Mouse (Mus musculus) heart, embryonic 14.5 days (tissue): Measurements from ENCODE around the gene Grasp. TPM values are rescaled to one million over a fixed set of nuclear protein-coding genes. Genes with fewer than 3 reads are reported as not detected.

Experiments used
- ATAC-seq: fragments of 200-750 bp; cut with Nextera tagmentation; 2 replicates; pipeline ENCODE4 v1.8.0; 2017; ENCODE audit warnings: low read depth, moderate TSS enrichment; ENCODE audit not compliant: insufficient number of reproducible peaks, insufficient read depth, low FRiP score
- H3K27ac ChIP-seq, 2 experiments: fragments of 200-500 bp in 1 of 2; fragments of 300-500 bp in 1 of 2; sonication (generic) in 1 of 2; replicated peaks in 1 of 2; 2 replicates each; pipeline ENCODE4 v1.5.1; 2012 to 2014; ENCODE audit warnings: low read depth in 2 of 2, low read length in 2 of 2, control low read depth in 1 of 2, mild to moderate bottlenecking in 1 of 2, mixed read lengths in 1 of 2; ENCODE audit not compliant: control insufficient read depth in 1 of 2, insufficient read depth in 1 of 2
- H3K27me3 ChIP-seq: fragments of 300-500 bp; sonication (generic); 2 replicates; pipeline ENCODE4 v1.6.1; 2014; ENCODE audit warnings: mild to moderate bottlenecking, low read length, control low read depth; ENCODE audit not compliant: control insufficient read depth, insufficient read depth
- H3K36me3 ChIP-seq: fragments of 300-500 bp; sonication (generic); 2 replicates; pipeline ENCODE4 v1.6.1; 2014; ENCODE audit warnings: mild to moderate bottlenecking, control low read depth, low read length, mixed read lengths; ENCODE audit not compliant: control insufficient read depth, insufficient read depth
- H3K4me1 ChIP-seq, 2 experiments: fragments of 200-500 bp in 1 of 2; fragments of 300-500 bp in 1 of 2; sonication (generic) in 1 of 2; 2 replicates each; pipeline ENCODE4 v1.6.1; 2012 to 2014; ENCODE audit warnings: low read length in 2 of 2, control low read depth in 1 of 2, mixed read lengths in 1 of 2; ENCODE audit not compliant: control insufficient read depth in 2 of 2, insufficient read depth in 2 of 2
- H3K4me2 ChIP-seq: fragments of 300-500 bp; sonication (generic); 2 replicates; pipeline ENCODE4 v1.6.1; 2014; ENCODE audit warnings: mild to moderate bottlenecking, low read length
- H3K4me3 ChIP-seq, 2 experiments: fragments of 200-500 bp in 1 of 2; fragments of 300-500 bp in 1 of 2; sonication (generic) in 1 of 2; 2 replicates each; pipeline ENCODE4 v1.5.1; 2012 to 2014; ENCODE audit warnings: low read length in 2 of 2, mild to moderate bottlenecking in 2 of 2, control low read depth in 1 of 2, low read depth in 1 of 2, moderate library complexity in 1 of 2; ENCODE audit not compliant: control insufficient read depth in 1 of 2, insufficient read depth in 1 of 2
- H3K9ac ChIP-seq: fragments of 300-500 bp; sonication (generic); 2 replicates; pipeline ENCODE4 v1.6.1; 2014; ENCODE audit warnings: mild to moderate bottlenecking, low read length
- H3K9me3 ChIP-seq: fragments of 300-500 bp; sonication (generic); 2 replicates; pipeline ENCODE4 v1.6.1; 2016; ENCODE audit warnings: low read length, control low read depth; ENCODE audit not compliant: control insufficient read depth
- WGBS: fragments of 180-500 bp; shearing (Covaris S2); extraction: QIAGEN DNeasy Blood & Tissue Kit; methylation state at CpG from one replicate; pipeline ENCODE4 v1.1.7; 2014; 5-methylcytosine and 5-hydroxymethylcytosine counted together
- polyA plus RNA-seq: library from polyadenylated mRNA; unstranded; fragments of >200 nt; fragmentation: Nextera tagmentation; extraction: Ambion mirVana; gene quantifications from 2 replicates; pipeline ENCODE4 v1.2.1, GENCODE M21; 2014

The Grasp gene
- polyA plus RNA-seq, 1 experiment from 2014 or later = 5.5 TPM

DNA sequence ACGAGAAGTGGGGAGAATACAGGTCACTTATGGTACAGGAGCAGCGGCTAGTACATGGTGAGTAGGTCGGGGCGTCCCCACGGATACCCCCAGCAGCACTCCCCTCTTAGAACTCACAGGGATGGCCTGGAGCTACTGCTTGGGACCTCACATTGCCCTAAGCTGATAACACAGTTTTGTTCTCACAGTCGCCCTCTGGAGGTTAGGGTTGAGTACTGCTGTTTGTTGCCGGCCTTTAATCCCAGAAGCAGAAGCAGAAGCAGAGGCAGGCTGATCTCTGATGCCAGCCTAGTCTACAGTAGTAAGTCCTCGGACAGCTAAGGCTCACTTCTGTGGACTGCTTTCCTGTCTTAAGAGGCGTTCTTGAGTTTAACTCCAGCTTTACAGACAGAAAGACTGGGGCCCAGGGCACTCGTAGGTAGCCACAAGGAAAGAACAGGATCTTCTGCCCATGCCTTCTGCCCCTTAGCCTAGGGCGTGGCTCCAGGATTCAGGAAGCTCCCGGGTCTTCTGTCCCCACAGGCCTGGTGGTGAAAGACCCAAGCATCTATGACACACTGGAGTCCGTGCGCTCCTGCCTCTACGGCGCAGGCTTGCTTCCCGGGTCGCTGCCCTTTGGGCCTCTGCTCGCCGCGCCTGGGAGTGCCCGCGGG is 7.1 kb downstream of the Grasp start:
- Histone ChIP-seq H3K27me3 (no peaks in the 10 kb centered on the region), H3K9ac (peak overlapping the region; percentile 57), H3K4me1 (peaks cover 12 to 22% of the 10 kb centered on the region in 2 experiments), H3K36me3 (peaks cover 46% of the 10 kb centered on the region), H3K27ac (no peak overlapping the region), H3K9me3 (no peaks in the 10 kb centered on the region), H3K4me3 (peak overlapping the region; percentile 23 to 25; a peak in 3 of 4 replicates), H3K4me2 (peak overlapping the region; percentile 66)
- ATAC-seq = no peak
- 77% methylated on average over 23 of the region's 23 CpGs for WGBS

DNA sequence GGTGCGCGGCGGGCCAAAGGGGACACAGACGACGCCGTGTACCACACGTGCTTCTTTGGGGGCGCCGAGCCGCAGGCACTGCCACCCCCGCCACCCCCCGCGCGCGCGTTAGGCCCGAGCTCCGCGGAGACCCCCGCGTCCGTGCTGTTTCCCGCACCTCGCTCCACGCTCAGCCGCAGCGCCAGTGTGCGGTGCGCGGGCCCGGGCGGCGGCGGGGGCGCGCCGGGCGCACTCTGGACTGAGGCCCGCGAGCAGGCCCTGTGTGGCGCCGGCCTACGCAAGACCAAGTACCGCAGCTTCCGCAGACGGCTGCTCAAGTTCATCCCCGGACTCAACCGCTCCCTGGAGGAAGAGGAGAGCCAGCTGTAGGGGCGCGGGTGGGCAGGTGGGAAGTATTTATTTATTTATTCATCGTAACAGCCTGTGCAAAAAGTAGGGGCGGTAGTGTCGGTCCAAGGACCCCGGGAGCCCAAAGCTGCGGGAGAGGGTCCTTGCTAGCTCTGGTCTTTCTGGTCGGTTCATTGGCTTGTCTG is 7.7 kb downstream of the Grasp start:
- H3K4me3 ChIP-seq = peak overlapping the region; percentile 23 to 25; a peak in 3 of 4 replicates
- peaks cover 46% of the 10 kb centered on the region for H3K36me3 ChIP-seq
- peak overlapping the region; percentile 66 for H3K4me2 ChIP-seq
- peaks cover 14 to 23% of the 10 kb centered on the region in 2 experiments for H3K4me1 ChIP-seq
- no peak overlapping the region for H3K27ac ChIP-seq
- no peaks in the 10 kb centered on the region for H3K27me3 ChIP-seq
- peak overlapping the region; percentile 57 for H3K9ac ChIP-seq
- H3K9me3 ChIP-seq = no peaks in the 10 kb centered on the region
- 49% methylated on average over 48 of the region's 56 CpGs for WGBS
- ATAC-seq = no peak

DNA sequence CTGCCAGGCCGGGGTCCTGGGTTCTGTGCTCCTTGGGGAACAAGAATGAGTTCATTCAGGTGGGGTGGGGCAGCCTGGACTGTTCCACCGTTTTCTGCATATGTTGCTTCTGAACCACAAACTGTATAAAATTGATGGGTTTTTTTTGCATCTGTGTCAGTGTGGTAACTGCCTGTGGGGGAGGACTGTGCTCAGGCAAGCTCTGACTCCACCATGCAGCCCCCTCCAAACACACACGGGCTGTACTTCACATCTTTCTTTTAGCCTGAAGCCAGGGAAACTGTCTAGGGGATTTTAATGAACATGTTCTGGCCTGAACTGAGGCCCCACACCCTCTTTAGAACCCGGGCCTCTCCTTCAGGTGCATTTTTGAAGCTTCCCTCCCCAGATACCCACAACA is 8.6 kb downstream of the Grasp start:
- Histone ChIP-seq H3K4me2 (no peak overlapping the region), H3K4me3 (no peak overlapping the region), H3K9me3 (no peaks in the 10 kb centered on the region), H3K36me3 (peaks cover 42% of the 10 kb centered on the region), H3K9ac (no peak overlapping the region), H3K27me3 (no peaks in the 10 kb centered on the region), H3K27ac (no peak overlapping the region), H3K4me1 (peaks cover 14 to 19% of the 10 kb centered on the region in 2 experiments)
- 74% methylated on average over 4 of the region's 4 CpGs for WGBS
- ATAC-seq = no peak

DNA sequence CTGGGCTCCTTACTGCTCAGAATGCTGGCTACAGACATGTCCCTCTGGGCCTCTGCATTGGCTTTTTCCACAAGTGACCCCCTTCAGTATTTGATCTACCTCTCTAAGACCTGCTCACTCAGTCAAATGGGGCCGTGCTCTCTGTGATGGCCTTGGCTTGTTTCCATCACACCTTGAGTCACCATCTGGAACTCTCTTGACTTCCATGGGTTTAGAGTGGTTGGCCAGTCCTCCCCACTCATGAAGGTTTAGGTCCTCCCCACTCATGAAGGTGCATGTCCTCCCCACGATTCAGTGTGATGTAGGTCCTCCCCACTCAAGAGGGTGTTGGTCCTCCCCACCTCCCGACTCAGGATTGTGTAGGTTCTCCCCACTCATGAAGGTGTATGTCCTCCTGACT is 9.2 kb downstream of the Grasp start:
- no peak overlapping the region for H3K4me3 ChIP-seq
- no peaks in the 10 kb centered on the region for H3K9me3 ChIP-seq
- WGBS = 79% methylated on average over 3 of the region's 3 CpGs
- no peak overlapping the region for H3K27ac ChIP-seq
- peaks cover 13 to 15% of the 10 kb centered on the region in 2 experiments for H3K4me1 ChIP-seq
- H3K9ac ChIP-seq = no peak overlapping the region
- H3K36me3 ChIP-seq = peaks cover 42% of the 10 kb centered on the region
- no peak for ATAC-seq
- H3K4me2 ChIP-seq = no peak overlapping the region
- no peaks in the 10 kb centered on the region for H3K27me3 ChIP-seq

DNA sequence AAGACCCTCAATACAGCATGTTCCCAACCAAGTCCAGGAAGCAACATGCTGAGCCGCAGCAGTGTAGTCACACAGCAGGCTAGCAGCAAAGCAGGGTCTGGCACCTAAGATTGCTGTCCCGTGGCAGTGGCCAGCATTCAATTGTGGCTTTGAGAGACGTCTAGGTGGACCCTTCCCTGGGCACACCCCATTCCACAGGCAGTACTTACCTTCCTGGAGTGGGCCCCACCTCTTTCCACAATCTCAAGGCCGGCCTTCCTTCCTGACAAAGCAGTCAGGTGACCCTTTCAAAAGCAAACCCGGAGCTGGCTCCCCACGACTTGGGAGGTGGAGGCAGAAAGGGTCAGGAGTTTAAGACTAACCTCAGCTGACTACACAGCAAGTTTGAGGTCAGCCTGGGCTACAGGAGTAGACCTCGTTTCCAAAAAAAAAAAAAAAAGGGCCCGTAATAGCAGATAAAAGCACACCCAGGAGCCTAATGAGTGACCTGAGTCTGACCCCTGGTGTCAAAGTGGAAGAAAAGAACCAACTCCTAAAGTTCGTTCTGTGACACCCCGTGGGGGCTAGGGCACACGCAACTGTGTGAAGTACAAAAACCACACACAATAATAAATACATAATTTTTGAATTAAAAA is 9.8 kb downstream of the Grasp start:
- Histone ChIP-seq H3K4me2 (no peak overlapping the region), H3K9ac (no peak overlapping the region), H3K27ac (no peak overlapping the region), H3K9me3 (no peaks in the 10 kb centered on the region), H3K4me1 (peaks cover 11 to 14% of the 10 kb centered on the region in 2 experiments), H3K4me3 (no peak overlapping the region), H3K36me3 (peaks cover 42% of the 10 kb centered on the region), H3K27me3 (no peaks in the 10 kb centered on the region)
- no peak for ATAC-seq
- WGBS = 31% methylated on average over 11 of the region's 11 CpGs

DNA sequence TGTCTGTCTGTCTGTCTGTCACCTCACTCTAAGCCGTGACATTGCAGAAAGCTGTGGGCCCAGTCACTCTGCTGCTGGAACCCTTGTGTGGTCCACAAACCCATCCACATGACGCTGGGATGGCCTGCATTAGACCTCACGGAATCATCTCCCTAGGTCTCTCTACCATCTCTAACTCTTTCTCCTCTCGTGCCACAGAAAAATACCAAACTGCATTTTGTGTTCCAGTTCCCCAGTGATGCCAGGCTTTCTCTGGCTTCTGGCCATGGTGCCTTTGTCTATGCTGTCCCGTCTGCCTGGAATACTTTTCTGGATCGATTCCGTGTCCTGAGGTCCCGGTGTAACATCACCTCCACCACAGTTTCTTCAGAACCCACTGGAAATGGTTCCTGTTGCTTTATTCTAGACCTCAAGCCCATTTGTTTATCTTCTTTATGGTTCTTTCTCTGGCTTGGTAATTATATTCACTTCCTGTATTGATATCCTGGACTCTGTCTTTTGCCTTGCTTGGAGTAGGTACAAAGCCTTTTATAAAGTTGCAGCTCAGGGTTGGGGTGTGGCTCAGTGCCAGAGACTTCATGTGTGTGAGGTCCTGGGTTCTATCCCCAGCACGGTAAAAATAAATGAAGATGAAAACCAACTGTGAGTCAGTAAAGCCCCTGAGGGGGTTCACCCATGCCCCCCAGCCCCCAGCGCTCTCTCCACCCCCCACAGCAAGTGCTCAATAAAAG is 10.8 kb downstream of the Grasp start:
- ATAC-seq = no peak
- H3K36me3 ChIP-seq = peaks cover 32% of the 10 kb centered on the region
- 69% methylated on average over 10 of the region's 10 CpGs for WGBS
- no peak overlapping the region for H3K4me2 ChIP-seq
- no peaks in the 10 kb centered on the region for H3K27me3 ChIP-seq
- H3K9me3 ChIP-seq = no peaks in the 10 kb centered on the region
- no peak overlapping the region for H3K9ac ChIP-seq
- no peak overlapping the region for H3K4me3 ChIP-seq
- H3K4me1 ChIP-seq = peaks cover 13 to 22% of the 10 kb centered on the region in 2 experiments
- no peak overlapping the region for H3K27ac ChIP-seq

DNA sequence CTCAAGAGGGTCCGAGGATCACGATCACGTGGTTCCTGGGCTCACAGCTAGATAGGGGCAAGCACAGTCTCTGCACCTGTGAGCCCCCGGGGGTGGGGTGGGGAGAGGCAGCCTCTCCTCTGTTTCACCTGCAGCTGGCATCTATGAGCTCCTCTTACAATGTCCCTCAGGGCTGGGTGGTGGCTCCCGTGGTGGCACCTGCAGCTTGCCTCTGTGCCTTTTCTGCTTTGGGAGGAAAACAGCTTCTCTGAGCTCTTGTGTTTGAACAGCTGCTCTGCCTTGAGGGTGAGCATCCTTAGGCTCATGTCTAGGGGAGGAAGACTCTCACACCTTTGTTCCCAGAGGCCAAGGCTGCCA is 11.3 kb downstream of the Grasp start:
- 34% methylated on average over 5 of the region's 5 CpGs for WGBS
- peaks cover 13 to 23% of the 10 kb centered on the region in 2 experiments for H3K4me1 ChIP-seq
- no peaks in the 10 kb centered on the region for H3K9me3 ChIP-seq
- ATAC-seq = no peak
- H3K4me3 ChIP-seq = no peak overlapping the region
- H3K4me2 ChIP-seq = no peak overlapping the region
- no peak overlapping the region for H3K9ac ChIP-seq
- H3K27me3 ChIP-seq = no peaks in the 10 kb centered on the region
- H3K36me3 ChIP-seq = peaks cover 27% of the 10 kb centered on the region
- no peak overlapping the region for H3K27ac ChIP-seq
